Mouse (Mus musculus) A20 (cell line): ENCODE results near the gene Hsf4.

Experiments used
- DNase-seq: peaks from one replicate; pipeline ENCODE4 v3.0.0-alpha.2; 2011; ENCODE audit warnings: low read depth, low spot score

Gene Hsf4

GRCm38 (mm10) chr8:105304325-105305210, 35.0 kb downstream of the Hsf4 start:
- DNase-seq = peak; percentile 42

- DNase-seq = no peak
These were observed 35.9 kb downstream of the Hsf4 start, which contains the start of gene Elmo3 for GRCm38 (mm10) chr8:105305211-105306145. Gene Elmo3 (plus strand): TSS chr8:105305601.

- DNase-seq = no peak
These were observed 36.6 kb downstream of the Hsf4 start for GRCm38 (mm10) chr8:105306146-105306691.

GRCm38 (mm10) chr8:105307670-105308069, 38.1 kb downstream of the Hsf4 start:
- no peak for DNase-seq

GRCm38 (mm10) chr8:105308428-105308827, 38.8 kb downstream of the Hsf4 start:
- no peak for DNase-seq

- DNase-seq = no peak
These were observed 39.7 kb downstream of the Hsf4 start for GRCm38 (mm10) chr8:105309142-105309847.

- DNase-seq = no peak
These were observed 40.5 kb downstream of the Hsf4 start for GRCm38 (mm10) chr8:105310118-105310517.

GRCm38 (mm10) chr8:105311718-105312117, 42.1 kb downstream of the Hsf4 start:
- DNase-seq = no peak

GRCm38 (mm10) chr8:105312891-105313481, 43.4 kb downstream of the Hsf4 start:
- DNase-seq = no peak

GRCm38 (mm10) chr8:105313622-105314402, 44.2 kb downstream of the Hsf4 start:
- DNase-seq = no peak

- no peak for DNase-seq
These were observed 45.6 kb downstream of the Hsf4 start for GRCm38 (mm10) chr8:105315073-105315769.

- DNase-seq = no peak
These were observed 48.3 kb downstream of the Hsf4 start for GRCm38 (mm10) chr8:105317941-105318340.

GRCm38 (mm10) chr8:105318662-105319190, 49.1 kb downstream of the Hsf4 start:
- DNase-seq = no peak

GRCm38 (mm10) chr8:105323183-105323582, 53.6 kb downstream of the Hsf4 start:
- no peak for DNase-seq
